Mouse (Mus musculus) layer of hippocampus, adult 2 months (tissue): ENCODE data around the gene Cadm3. TPM values are rescaled to one million over a fixed set of nuclear protein-coding genes. Genes with fewer than 3 reads are reported as not detected.
"Not testable (repeated sequence)": the region's sequence is repeated elsewhere in the genome, so short reads cannot be mapped to it uniquely, and the experiment has no call there.

Experiments used
- DNase-seq, 2 experiments: peaks; one replicate each; pipeline ENCODE4 v3.0.0; 2022; ENCODE audit warnings: low spot score in 2 of 2
- H3K27ac ChIP-seq: fragments of 200-600 bp; 2 replicates; pipeline ENCODE4 v1.8.1; 2022
- H3K4me3 ChIP-seq: fragments of 200-600 bp; 2 replicates; pipeline ENCODE4 v1.8.1; 2022; ENCODE audit warnings: mild to moderate bottlenecking
- CTCF ChIP-seq: fragments of 200-600 bp; conservative IDR thresholded peaks from 2 replicates; pipeline ENCODE4 v1.8.1; 2022; ENCODE audit warnings: antibody characterized with exemption, mild to moderate bottlenecking, moderate library complexity
- total RNA-seq, 2 experiments: library from RNA; stranded (reverse); gene quantifications; 2 replicates each; pipeline ENCODE4 v1.2.3; 2021

The Cadm3 gene
- total RNA-seq, 2 experiments from 2014 or later, result 394 to 402 TPM

- TF ChIP-seq CTCF, result no peak
- no peak overlapping the region for H3K27ac ChIP-seq
- no peak for DNase-seq
- H3K4me3 ChIP-seq, result no peak overlapping the region
These were observed 38.3 kb downstream of the Cadm3 start for GRCm38 (mm10) chr1:173329185-173329584.

GRCm38 (mm10) chr1:173328446-173328845 lies 39.0 kb downstream of the Cadm3 start:
- H3K4me3 ChIP-seq, result no peak overlapping the region
- TF ChIP-seq CTCF, result no peak
- DNase-seq, result no peak
- H3K27ac ChIP-seq, result no peak overlapping the region

GRCm38 (mm10) chr1:173326552-173326951 lies 40.9 kb downstream of the Cadm3 start:
- TF ChIP-seq CTCF, result no peak
- H3K4me3 ChIP-seq, result no peak overlapping the region
- no peak for DNase-seq

DNA sequence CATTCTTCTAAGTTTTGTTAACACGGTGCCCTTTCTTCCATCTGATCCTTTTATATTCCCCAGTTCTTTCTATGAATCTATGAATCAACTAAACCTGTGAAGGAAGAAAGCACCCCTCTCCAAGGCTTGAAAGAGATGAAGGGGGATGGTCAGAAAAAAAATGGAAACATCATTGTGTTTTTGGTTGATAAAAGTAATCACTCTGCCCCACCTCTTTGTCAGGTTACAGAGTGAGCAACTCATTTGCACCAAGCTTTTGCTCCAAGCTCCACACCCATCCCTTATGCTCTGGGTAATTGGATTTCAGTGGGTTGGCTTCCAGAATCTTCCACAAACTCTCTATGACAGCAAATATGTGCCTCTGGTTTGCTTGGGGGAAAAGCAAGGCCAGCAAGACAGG lies 42.1 kb downstream of the Cadm3 start:
- no peak for TF ChIP-seq CTCF

More at GRCm38 (mm10) chr1:173326552-173326951, 40.9 kb downstream of the Cadm3 start:
- no peak overlapping the region for H3K27ac ChIP-seq

GRCm38 (mm10) chr1:173324961-173325360 lies 42.5 kb downstream of the Cadm3 start:
- TF ChIP-seq CTCF, result no peak
- Histone ChIP-seq H3K27ac (no peak overlapping the region), H3K4me3 (no peak overlapping the region)
- no peak for DNase-seq

More for the DNA sequence above, 42.1 kb downstream of the Cadm3 start:
- DNase-seq, result no peak
- H3K27ac ChIP-seq, result no peak overlapping the region
- H3K4me3 ChIP-seq, result no peak overlapping the region

GRCm38 (mm10) chr1:173323839-173324585 lies 43.5 kb downstream of the Cadm3 start:
- peak; percentile 98 for TF ChIP-seq CTCF
- no peak overlapping the region for H3K27ac ChIP-seq
- DNase-seq, result peak in 1 of 2 experiments; percentile 60
- no peak overlapping the region for H3K4me3 ChIP-seq

- Histone ChIP-seq H3K27ac (no peak overlapping the region), H3K4me3 (no peak overlapping the region)
- no peak for TF ChIP-seq CTCF
- DNase-seq, result no peak
These were observed 45.3 kb downstream of the Cadm3 start for GRCm38 (mm10) chr1:173322249-173322627.

- H3K27ac ChIP-seq, result no peak overlapping the region
- TF ChIP-seq CTCF, result no peak
- H3K4me3 ChIP-seq, result no peak overlapping the region
- no peak for DNase-seq
These were observed 45.8 kb downstream of the Cadm3 start for GRCm38 (mm10) chr1:173321593-173322248.

DNA sequence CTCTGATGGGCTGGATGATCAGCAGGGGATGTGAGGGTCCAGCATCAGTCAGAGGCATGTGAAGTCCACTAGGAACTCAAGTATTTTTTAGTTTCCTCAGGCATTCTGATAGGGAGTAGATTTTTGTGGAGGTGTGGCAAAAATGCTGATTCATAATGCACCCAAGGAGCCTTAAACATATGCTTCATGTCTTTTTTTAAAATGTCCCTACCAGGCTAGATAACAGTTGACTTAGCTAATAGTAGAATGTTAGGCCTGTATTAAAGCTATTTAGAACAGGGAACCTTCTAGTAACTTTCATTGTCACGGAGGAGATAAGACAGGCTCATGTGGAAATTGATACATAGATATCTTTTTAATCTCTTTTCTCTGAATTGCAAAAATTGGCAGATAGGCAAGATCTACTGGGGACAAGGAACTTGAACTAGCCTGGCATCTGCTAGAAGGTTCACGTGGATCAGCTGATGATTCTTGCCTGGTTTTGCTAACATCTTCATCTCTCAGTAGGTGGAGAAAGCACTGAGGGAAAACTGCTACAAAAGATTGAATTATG lies 49.5 kb downstream of the Cadm3 start:
- no peak for TF ChIP-seq CTCF
- Histone ChIP-seq H3K4me3 (no peak overlapping the region), H3K27ac (no peak overlapping the region)
- DNase-seq, result no peak

GRCm38 (mm10) chr1:173315725-173316124 lies 51.8 kb downstream of the Cadm3 start:
- Histone ChIP-seq H3K27ac (no peak overlapping the region), H3K4me3 (no peak overlapping the region)
- no peak for DNase-seq
- no peak for TF ChIP-seq CTCF

- H3K4me3 ChIP-seq, DNase-seq, H3K27ac ChIP-seq: not testable (repeated sequence)
These were observed 53.9 kb downstream of the Cadm3 start for GRCm38 (mm10) chr1:173313535-173314050.

- not testable (repeated sequence) for H3K27ac ChIP-seq, DNase-seq, H3K4me3 ChIP-seq
These were observed 64.7 kb downstream of the Cadm3 start for GRCm38 (mm10) chr1:173302795-173303194.

Other genes starting within 250 kb of the Cadm3 start
- gene Olfr1408, start 230.3 kb downstream of the Cadm3 start, total RNA-seq, result not detected
- not detected for gene Olfr1406, start 177.1 kb downstream of the Cadm3 start, total RNA-seq
- not detected for gene Olfr218, start 169.9 kb downstream of the Cadm3 start, total RNA-seq
- gene Olfr1404, start 155.3 kb downstream of the Cadm3 start, total RNA-seq, result not detected
- not detected for gene Fcer1a, start 140.5 kb downstream of the Cadm3 start, total RNA-seq
- not detected for gene Olfr418, start 101.7 kb downstream of the Cadm3 start, total RNA-seq
- not detected for gene Mptx2, start 89.9 kb downstream of the Cadm3 start, total RNA-seq
- gene Ackr1, start 33.9 kb downstream of the Cadm3 start, total RNA-seq, result 10 to 100 TPM; 64.5 to 65.9 TPM
- gene Aim2, start 16.8 kb downstream of the Cadm3 start, total RNA-seq, result 1 to 10 TPM; 2.0 to 3.7 TPM
- not detected for gene Ifi206, start 123.3 kb upstream of the Cadm3 start, total RNA-seq
- gene Ifi214, start 168.3 kb upstream of the Cadm3 start, total RNA-seq, result not detected
- gene Ifi213, start 231.6 kb upstream of the Cadm3 start, total RNA-seq, result not detected